Mouse (Mus musculus): ENCODE data around the gene Gm20737. TPM values are rescaled to one million over a fixed set of nuclear protein-coding genes. Genes with fewer than 3 reads are reported as not detected.
"Not testable (repeated sequence)": the region's sequence is repeated elsewhere in the genome, so short reads cannot be mapped to it uniquely, and the experiment has no call there.

Gene Gm20737
- not detected for total RNA-seq (2021)

GRCm38 (mm10) chrY:10535942-10536341 is at the start of gene Gm20737:
Gene Gm20737, minus strand, starts transcription at chrY:10536042.
- DNase-seq; intact Hi-C loops (cut with DNase I): not testable (repeated sequence)

DNA sequence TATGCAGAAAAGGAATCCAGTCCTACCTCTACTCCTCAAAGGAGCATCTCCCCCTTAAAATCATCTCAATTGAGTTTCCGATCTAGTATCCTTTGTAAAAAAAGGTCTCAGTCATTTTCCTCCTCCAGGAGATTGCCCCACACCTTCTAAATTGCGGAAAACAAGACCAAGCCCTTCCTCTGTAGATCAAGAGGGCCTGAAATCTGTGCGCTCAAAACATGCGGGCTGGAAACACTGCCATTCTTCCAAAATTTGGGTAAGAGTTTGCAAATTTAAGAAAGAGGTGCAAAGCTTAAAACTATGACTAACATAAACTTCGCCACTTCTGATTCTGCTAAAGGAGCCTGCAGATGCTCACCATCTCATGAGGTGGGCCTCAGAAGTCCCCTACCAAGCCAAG is 17.3 kb upstream of the Gm20737 start, which contains the start of gene Gm21775:
TSS of gene Gm21775 (plus strand) at position 301 of the 400 bp plus-strand sequence.
- intact Hi-C loops (cut with DNase I); DNase-seq: not testable (repeated sequence)

Other genes starting within 250 kb of the Gm20737 start
- gene Gm20834, start 211.5 kb downstream of the Gm20737 start, total RNA-seq (2021): not detected
- gene Gm28510, start 123.3 kb downstream of the Gm20737 start, total RNA-seq (2021): not detected
- not detected for gene Gm21775, start 17.4 kb upstream of the Gm20737 start, total RNA-seq (2021)
- not detected for gene Gm21900, start 80.3 kb upstream of the Gm20737 start, total RNA-seq (2021)
- not detected for gene Gm20777, start 216.4 kb upstream of the Gm20737 start, total RNA-seq (2021)